Mouse (Mus musculus): ENCODE data around the gene Olfr507.
"Not testable (repeated sequence)": the region's sequence is repeated elsewhere in the genome, so short reads cannot be mapped to it uniquely, and the experiment has no call there.

Olfr507 gene

DNA sequence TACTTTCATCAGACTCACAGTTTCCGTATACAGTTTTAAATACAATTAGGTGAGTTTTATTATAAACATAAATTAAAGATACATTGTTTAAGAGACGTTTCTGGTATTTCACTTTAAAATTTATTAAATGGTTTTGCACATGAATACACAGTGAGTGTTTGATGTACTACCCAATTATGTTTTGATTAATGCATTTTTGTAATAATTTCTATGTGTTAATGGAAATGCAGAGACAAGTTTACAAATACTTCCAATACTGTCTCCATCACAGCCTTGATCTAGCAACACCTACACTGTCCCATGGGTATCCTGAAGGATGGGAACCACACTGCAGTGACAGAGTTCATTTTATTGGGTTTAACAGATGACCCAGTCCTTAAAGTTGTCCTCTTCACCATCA is at the start of gene Olfr507:
Olfr507 (plus strand) TSS at position 301 of the 400 bp plus-strand sequence.
- DNase-seq (ENCODE audit: low spot score in 2 of 2): no peak

DNA sequence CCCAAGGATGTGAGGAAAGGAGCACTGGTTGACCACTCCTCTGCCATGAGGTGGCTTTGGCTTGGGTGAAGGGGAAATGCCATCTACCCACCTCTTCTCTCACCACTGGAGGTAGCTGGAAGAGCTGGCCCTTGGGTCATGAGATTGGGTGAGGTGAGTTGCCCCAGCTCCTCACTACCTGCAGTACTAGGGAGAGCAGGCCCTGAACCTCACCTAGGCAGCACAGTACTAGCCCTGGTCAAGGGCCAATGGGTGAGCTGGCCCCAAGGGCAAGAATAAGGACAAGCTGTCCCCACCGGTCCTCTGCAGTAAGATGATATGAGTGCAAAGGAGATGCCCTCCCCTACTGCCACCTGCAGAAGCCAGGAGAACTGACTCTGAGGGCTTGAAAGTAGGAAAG is 31.8 kb upstream of the Olfr507 start:
- no peak for DNase-seq (ENCODE audit: low spot score in 2 of 2)

DNA sequence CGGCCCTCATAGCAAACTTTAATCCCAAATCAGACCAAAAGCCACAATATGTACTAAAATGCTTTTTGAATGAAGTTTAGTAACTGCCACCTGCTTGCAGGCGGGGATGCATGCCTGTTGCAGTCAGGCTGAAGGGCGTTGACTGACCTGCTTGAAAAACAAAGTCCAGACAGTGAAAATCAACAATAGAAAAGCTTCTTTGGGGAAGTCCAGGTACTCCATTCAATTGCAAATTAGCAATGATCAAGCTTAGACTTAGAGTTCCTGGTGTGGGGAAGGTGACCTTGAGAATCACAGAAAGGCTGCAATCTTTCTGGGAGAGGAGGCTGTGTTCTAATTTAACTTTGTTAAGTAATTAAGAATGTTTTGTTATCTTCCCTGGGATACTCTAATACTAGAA is 19.7 kb upstream of the Olfr507 start:
- not testable (repeated sequence) for DNase-seq (ENCODE audit: low spot score in 2 of 2)

- DNase-seq (ENCODE audit: low spot score in 2 of 2): no peak
Observed at GRCm38 (mm10) chr7:108610487-108610886, 11.1 kb upstream of the Olfr507 start, which contains the start of gene Olfr506. Olfr506 (plus strand) TSS chr7:108610787.

GRCm38 (mm10) chr7:108614110-108614509 is 7.5 kb upstream of the Olfr507 start:
- DNase-seq (ENCODE audit: low spot score in 2 of 2): no peak

DNA sequence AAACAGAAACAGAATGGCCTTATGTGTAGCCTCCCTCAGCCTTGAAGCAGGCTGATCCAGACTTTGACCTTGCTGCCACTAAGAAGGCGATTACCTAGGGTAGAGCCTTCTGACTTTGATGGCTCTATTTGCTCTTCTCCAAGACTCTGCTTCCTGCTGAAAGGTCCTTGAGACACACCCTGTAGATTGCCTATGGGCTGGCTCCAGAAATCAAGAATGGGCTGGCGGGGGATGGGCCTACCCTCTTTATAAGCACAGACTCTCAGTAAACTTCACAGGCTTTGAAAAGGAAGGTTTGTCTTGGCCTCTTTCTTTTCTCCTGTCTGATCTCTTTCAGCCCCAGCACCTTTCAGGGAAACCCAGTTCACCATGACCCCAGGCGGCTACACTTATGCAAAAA is 4.8 kb upstream of the Olfr507 start:
- DNase-seq (ENCODE audit: low spot score in 2 of 2): not testable (repeated sequence)

GRCm38 (mm10) chr7:108629694-108630093 is 8.1 kb downstream of the Olfr507 start, which contains the start of gene Olfr508:
Olfr508 (plus strand) TSS chr7:108629994.
- DNase-seq (ENCODE audit: low spot score in 2 of 2): no peak

DNA sequence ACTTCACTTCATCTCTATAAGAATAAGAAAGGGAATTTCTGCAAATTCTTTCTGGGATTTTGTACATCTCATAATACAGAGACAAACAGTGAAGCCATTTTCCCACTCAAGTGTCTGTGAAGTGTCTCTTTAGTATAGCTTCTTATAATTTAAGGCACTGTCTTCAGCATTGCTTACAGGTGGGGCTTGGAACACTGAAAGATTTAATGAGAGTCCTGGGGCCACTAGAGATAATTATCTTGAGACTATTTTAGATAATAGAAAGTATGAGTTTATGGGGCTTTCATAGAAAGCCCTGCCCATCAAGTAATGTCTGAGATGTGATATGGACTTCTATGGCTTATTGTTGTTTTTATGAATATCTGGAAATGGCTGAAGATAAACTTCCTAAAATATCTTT is 30.2 kb downstream of the Olfr507 start, which contains the start of gene Olfr509:
Olfr509 (minus strand) TSS at position 101 of the 400 bp plus-strand sequence.
- no peak for DNase-seq (ENCODE audit: low spot score in 2 of 2)

GRCm38 (mm10) chr7:108662419-108662818 is 40.8 kb downstream of the Olfr507 start:
- DNase-seq (ENCODE audit: low spot score in 2 of 2): no peak

- no peak for DNase-seq (ENCODE audit: low spot score in 2 of 2)
Observed at GRCm38 (mm10) chr7:108666118-108666517, 44.5 kb downstream of the Olfr507 start, which contains the start of gene Olfr510. Olfr510 (plus strand) TSS chr7:108666418.

GRCm38 (mm10) chr7:108671058-108671457 is 49.4 kb downstream of the Olfr507 start:
- no peak for DNase-seq (ENCODE audit: low spot score in 2 of 2)

Measured in spleen, postnatal 14 days (tissue).